Mouse (Mus musculus): ENCODE measurements at regions not wholly inside any gene's neighbourhood (a gene's known extent, or its start where the extent isn't known, plus 50 kb on each side); places are given as distances from the start of the nearest gene placed in this dataset.

DNA sequence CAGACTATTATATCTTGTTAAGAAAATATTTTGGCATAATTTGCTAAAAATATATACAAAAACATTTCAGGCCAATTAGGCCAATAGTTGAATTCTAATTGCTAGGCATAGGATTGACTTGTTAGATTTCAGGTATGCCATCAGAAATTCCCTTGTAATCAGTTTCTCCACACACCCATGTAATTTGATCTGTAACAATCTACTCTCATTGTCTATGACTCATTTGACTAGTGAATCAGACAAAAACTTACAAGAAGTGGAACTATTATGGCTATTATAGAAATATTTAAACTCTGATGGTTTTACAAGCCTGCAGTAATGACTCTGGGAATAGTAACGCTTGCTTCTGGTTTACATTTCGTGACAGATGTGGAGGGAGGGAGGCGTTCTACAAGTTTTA lies 338.9 kb upstream of the Ptbp2 start:
- ATAC-seq (ENCODE audit: low FRiP score, low TSS enrichment) = no peak
- no peaks in the 10 kb centered on the region for H3K4me1 ChIP-seq (ENCODE audit: insufficient read depth, low read length)

DNA sequence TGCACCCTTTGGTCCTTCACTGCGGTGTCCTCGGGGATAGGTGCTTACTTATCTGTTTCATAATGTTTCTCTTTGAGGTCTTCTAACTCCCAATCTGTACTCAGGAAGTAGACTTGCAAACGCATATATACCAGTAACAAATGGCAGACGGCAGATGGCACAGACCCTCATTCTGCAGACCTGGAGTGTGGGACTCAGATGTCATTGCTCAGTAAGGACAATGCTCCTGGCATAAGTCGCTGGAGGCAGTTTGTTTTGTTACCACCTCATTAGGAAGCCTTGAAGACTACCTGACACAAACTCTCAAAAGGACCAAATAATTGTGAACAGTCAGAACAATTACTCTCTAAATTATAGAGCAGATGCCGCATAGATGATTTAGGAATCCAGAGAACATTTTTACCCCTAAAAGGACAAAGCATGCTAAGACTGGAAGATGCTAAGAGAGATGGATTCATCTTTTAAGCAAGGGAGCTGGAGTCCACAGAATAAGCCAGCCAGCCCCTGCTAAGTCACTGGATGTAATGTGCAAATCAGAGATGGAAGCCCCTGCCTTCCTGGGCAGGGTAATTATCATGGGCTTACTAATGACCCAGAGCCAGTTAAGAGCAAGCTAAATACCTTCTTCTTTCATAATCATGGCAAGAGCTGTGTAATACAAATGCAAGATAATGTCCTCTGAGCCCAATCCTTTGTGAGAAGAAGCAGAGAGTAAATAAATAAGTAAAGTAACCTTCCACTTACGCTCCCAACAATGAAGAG lies 299.1 kb upstream of the Ptbp2 start:
- H3K36me3 ChIP-seq (ENCODE audit: insufficient read depth, low read length) = no peaks in the 10 kb centered on the region
- no peaks in the 10 kb centered on the region for H3K9me3 ChIP-seq (ENCODE audit: low read length)
- H3K27me3 ChIP-seq (ENCODE audit: insufficient read depth, low read length) = no peaks in the 10 kb centered on the region
- no peak overlapping the region for H3K27ac ChIP-seq (ENCODE audit: low read length)
- no peak overlapping the region for H3K4me2 ChIP-seq (replicated peaks; ENCODE audit: low read depth, low read length)
- H3K4me3 ChIP-seq (ENCODE audit: low read length) = no peak overlapping the region
- ATAC-seq (ENCODE audit: low FRiP score, low TSS enrichment) = no peak
- H3K9ac ChIP-seq (replicated peaks; ENCODE audit: low read length) = no peak overlapping the region
- H3K4me1 ChIP-seq (ENCODE audit: insufficient read depth, low read length) = no peaks in the 10 kb centered on the region
- WGBS = 46% methylated on average over 7 of the region's 7 CpGs

More for the DNA sequence above, 338.9 kb upstream of the Ptbp2 start:
- Histone ChIP-seq H3K4me2 (replicated peaks; ENCODE audit: low read depth, low read length) (no peak overlapping the region), H3K27me3 (ENCODE audit: insufficient read depth, low read length) (no peaks in the 10 kb centered on the region), H3K9me3 (ENCODE audit: low read length) (no peaks in the 10 kb centered on the region), H3K4me3 (ENCODE audit: low read length) (no peak overlapping the region), H3K36me3 (ENCODE audit: insufficient read depth, low read length) (no peaks in the 10 kb centered on the region), H3K27ac (ENCODE audit: low read length) (no peak overlapping the region), H3K9ac (replicated peaks; ENCODE audit: low read length) (no peak overlapping the region)
- 83% methylated on average over 3 of the region's 3 CpGs for WGBS

DNA sequence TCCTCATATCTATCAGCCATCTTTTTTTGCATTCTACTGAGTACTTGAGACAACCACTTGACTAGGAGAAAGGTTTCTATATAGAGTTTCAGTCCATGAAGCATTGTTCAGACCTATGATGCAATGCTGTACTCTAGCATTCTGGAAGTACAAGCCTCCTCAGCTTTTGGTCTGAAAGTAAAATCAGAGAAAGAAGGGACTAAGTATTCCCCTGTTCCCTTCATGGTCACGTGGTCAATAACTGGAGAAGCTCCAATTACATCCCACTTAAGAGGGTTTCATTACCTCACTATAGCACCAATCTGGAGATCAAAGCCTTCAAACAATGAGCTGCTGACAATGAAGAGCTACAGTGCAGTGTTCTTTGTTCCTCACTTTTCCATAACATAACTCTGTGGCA lies 289.3 kb upstream of the Ptbp2 start:
- H3K27ac ChIP-seq (ENCODE audit: low read length) = no peak overlapping the region
- no peak overlapping the region for H3K4me3 ChIP-seq (ENCODE audit: low read length)
- no peaks in the 10 kb centered on the region for H3K9me3 ChIP-seq (ENCODE audit: low read length)
- no peak overlapping the region for H3K9ac ChIP-seq (replicated peaks; ENCODE audit: low read length)
- H3K36me3 ChIP-seq (ENCODE audit: insufficient read depth, low read length) = no peaks in the 10 kb centered on the region
- H3K4me2 ChIP-seq (replicated peaks; ENCODE audit: low read depth, low read length) = no peak overlapping the region
- no peaks in the 10 kb centered on the region for H3K4me1 ChIP-seq (ENCODE audit: insufficient read depth, low read length)
- H3K27me3 ChIP-seq (ENCODE audit: insufficient read depth, low read length) = no peaks in the 10 kb centered on the region
- ATAC-seq (ENCODE audit: low FRiP score, low TSS enrichment) = no peak
- WGBS = 13% methylated on average over 1 of the region's 1 CpGs

DNA sequence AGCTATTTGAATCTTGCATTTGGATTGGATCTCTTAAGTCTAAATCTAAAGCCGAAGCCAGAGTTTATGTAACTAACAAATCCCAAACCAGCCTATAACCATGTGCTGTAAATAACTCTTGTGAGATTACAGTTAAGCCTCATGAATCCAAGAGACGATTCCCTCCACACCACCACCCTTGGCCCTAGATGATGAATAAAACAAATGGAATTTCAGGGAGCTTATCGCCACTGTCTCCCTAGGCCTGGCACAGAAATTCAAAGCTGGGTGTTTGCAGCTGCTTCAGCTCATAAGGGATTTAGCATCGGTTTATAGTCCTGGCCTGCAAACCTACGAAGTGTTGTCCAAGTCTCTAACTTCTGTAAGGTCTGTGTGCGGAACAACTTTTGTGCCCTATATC lies 281.4 kb upstream of the Ptbp2 start:
- WGBS = 86% methylated on average over 6 of the region's 6 CpGs

DNA sequence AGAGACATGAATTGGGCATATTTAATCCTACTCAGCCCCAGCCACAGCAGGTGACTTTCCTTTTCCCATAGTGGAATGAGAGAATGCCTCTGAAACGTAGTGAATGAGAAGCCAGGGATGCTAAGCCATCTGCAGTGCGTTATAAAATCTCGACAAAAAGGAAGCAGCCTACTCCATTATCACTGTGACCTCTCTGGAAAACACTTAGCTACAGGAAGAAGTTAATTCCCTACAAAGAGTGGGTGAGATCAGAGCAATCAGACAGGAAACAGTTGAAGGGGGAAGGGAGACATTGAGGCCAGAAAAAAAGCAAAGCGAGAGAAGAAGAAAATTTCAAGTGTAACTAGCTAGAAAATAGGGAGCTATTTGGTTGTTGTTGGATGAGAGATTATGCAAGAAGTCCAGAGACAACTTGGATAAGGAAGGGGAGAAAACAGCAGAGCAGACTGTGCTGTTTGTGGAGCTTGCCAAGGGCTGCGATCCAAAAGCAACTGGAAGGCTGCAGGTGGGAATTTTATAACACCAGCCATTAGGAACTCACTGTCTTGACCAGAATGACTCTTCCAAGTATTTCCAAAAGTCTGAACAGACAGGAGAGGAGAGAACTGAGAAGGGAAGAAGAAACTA lies 280.7 kb upstream of the Ptbp2 start:
- Histone ChIP-seq H3K4me2 (replicated peaks; ENCODE audit: low read depth, low read length) (no peak overlapping the region), H3K36me3 (ENCODE audit: insufficient read depth, low read length) (no peaks in the 10 kb centered on the region), H3K27me3 (ENCODE audit: insufficient read depth, low read length) (no peaks in the 10 kb centered on the region), H3K9ac (replicated peaks; ENCODE audit: low read length) (no peak overlapping the region), H3K4me3 (ENCODE audit: low read length) (no peak overlapping the region), H3K27ac (ENCODE audit: low read length) (no peak overlapping the region), H3K9me3 (ENCODE audit: low read length) (no peaks in the 10 kb centered on the region), H3K4me1 (ENCODE audit: insufficient read depth, low read length) (peaks cover 4% of the 10 kb centered on the region; the same call in 1 of the 2 replicates)
- no peak for ATAC-seq (ENCODE audit: low FRiP score, low TSS enrichment)
- WGBS = 30% methylated on average over 5 of the region's 5 CpGs

More for the DNA sequence above, 281.4 kb upstream of the Ptbp2 start:
- Histone ChIP-seq H3K27me3 (ENCODE audit: insufficient read depth, low read length) (no peaks in the 10 kb centered on the region), H3K9me3 (ENCODE audit: low read length) (no peaks in the 10 kb centered on the region), H3K9ac (replicated peaks; ENCODE audit: low read length) (no peak overlapping the region), H3K4me1 (ENCODE audit: insufficient read depth, low read length) (peaks cover 4% of the 10 kb centered on the region; the same call in 1 of the 2 replicates), H3K4me2 (replicated peaks; ENCODE audit: low read depth, low read length) (no peak overlapping the region), H3K4me3 (ENCODE audit: low read length) (no peak overlapping the region), H3K27ac (ENCODE audit: low read length) (no peak overlapping the region), H3K36me3 (ENCODE audit: insufficient read depth, low read length) (no peaks in the 10 kb centered on the region)
- no peak for ATAC-seq (ENCODE audit: low FRiP score, low TSS enrichment)

DNA sequence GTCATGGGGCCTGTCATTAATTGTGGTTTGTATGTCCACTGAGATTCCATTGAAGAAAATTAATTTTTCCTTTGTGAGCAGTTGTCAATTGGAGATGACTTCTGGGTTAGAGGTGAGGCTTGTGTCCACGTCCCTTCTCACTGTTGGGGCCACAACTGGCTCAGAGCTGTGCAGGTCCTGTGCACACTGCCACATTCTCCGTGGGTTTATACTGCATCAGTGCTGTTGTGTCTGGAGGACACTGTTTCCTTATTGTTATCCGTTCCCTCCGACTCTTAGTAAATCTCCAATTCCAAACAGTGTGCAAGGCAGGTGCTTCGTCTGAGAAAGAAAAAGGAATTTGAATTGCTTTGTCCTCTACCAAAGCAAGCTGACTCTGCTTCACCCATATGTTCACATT lies 278.0 kb upstream of the Ptbp2 start:
- 84% methylated on average over 5 of the region's 5 CpGs for WGBS
- Histone ChIP-seq H3K36me3 (ENCODE audit: insufficient read depth, low read length) (no peaks in the 10 kb centered on the region), H3K27ac (ENCODE audit: low read length) (no peak overlapping the region), H3K4me1 (ENCODE audit: insufficient read depth, low read length) (peaks cover 4% of the 10 kb centered on the region; the same call in 1 of the 2 replicates), H3K4me3 (ENCODE audit: low read length) (no peak overlapping the region), H3K4me2 (replicated peaks; ENCODE audit: low read depth, low read length) (no peak overlapping the region), H3K9ac (replicated peaks; ENCODE audit: low read length) (no peak overlapping the region), H3K9me3 (ENCODE audit: low read length) (no peaks in the 10 kb centered on the region), H3K27me3 (ENCODE audit: insufficient read depth, low read length) (no peaks in the 10 kb centered on the region)
- no peak for ATAC-seq (ENCODE audit: low FRiP score, low TSS enrichment)

DNA sequence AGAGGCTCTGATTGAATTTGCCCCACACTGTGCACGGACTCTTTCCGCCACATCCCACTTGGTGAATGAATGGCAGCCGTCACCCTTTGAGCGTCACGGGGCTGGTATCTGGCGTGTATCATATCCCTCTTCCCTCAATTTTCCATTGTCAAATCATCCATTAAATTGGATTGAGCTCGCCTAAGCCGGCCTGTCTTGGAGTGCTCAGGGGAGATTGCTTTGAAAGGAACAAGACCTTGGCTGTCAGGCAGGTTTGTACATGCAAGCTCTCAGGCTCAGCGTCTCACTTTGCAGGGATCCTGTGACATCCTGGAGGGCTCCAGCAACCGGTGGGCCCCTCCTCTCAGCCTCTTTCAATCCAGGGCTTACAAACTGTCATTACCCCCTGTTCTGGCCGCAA lies 275.7 kb upstream of the Ptbp2 start:
- H3K27ac ChIP-seq (ENCODE audit: low read length) = no peak overlapping the region
- ATAC-seq (ENCODE audit: low FRiP score, low TSS enrichment) = no peak
- peaks cover 1% of the 10 kb centered on the region; the same call in 1 of the 2 replicates for H3K4me1 ChIP-seq (ENCODE audit: insufficient read depth, low read length)
- WGBS = 45% methylated on average over 11 of the region's 11 CpGs
- H3K9ac ChIP-seq (replicated peaks; ENCODE audit: low read length) = no peak overlapping the region
- no peaks in the 10 kb centered on the region for H3K9me3 ChIP-seq (ENCODE audit: low read length)
- H3K36me3 ChIP-seq (ENCODE audit: insufficient read depth, low read length) = no peaks in the 10 kb centered on the region
- H3K4me2 ChIP-seq (replicated peaks; ENCODE audit: low read depth, low read length) = peak overlapping the region; percentile 26; the same call in 1 of the 2 replicates
- H3K4me3 ChIP-seq (ENCODE audit: low read length) = no peak overlapping the region
- no peaks in the 10 kb centered on the region for H3K27me3 ChIP-seq (ENCODE audit: insufficient read depth, low read length)

DNA sequence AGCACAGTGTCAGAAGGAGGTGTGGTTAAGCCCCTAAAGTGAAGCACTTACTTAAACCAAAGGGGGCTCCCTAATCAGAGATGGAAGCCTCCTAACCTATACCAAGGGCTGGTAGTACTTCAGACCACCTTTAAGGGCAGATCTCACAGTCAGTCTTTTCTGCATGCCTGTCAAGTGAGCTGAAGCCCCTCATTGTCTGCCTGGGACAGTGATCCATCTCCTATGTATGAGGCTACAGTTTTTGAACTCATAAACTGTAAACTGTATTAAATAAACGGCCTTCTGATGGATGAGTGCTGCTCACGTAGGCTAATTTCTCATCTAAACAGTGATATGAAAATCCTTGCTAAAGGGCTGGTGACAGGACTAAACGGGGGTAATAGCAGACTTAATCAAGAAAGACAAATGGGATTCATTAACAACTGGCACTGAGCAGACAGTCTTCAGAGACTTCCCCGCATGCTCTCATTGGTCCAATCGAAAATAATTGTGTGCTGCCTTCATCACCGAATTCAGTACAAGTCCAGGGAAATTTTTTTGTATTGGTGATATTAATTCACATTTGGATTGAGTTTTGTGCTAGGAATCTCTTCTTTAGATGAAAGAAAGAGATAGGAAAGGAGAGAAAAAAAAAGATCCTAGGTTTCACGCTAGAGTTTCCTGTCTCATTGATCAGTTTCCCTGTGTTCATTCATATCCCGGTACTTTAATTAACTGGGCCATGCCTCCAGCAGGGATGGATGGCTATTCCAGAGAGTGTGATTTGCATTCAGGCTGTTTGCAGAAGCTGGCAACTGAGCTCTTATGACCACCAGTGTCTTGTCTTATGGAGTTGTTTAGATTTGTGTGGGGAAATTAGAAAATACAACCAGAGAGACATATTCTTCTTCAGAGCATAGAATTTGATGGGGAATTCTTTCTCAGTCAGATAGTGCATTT lies 271.2 kb upstream of the Ptbp2 start:
- no peak for ATAC-seq (ENCODE audit: low FRiP score, low TSS enrichment)
- Histone ChIP-seq H3K9me3 (ENCODE audit: low read length) (no peaks in the 10 kb centered on the region), H3K4me2 (replicated peaks; ENCODE audit: low read depth, low read length) (no peak overlapping the region), H3K4me3 (ENCODE audit: low read length) (no peak overlapping the region), H3K27me3 (ENCODE audit: insufficient read depth, low read length) (no peaks in the 10 kb centered on the region), H3K9ac (replicated peaks; ENCODE audit: low read length) (no peak overlapping the region), H3K4me1 (ENCODE audit: insufficient read depth, low read length) (no peaks in the 10 kb centered on the region), H3K27ac (ENCODE audit: low read length) (no peak overlapping the region), H3K36me3 (ENCODE audit: insufficient read depth, low read length) (no peaks in the 10 kb centered on the region)
- WGBS = 73% methylated on average over 8 of the region's 8 CpGs

DNA sequence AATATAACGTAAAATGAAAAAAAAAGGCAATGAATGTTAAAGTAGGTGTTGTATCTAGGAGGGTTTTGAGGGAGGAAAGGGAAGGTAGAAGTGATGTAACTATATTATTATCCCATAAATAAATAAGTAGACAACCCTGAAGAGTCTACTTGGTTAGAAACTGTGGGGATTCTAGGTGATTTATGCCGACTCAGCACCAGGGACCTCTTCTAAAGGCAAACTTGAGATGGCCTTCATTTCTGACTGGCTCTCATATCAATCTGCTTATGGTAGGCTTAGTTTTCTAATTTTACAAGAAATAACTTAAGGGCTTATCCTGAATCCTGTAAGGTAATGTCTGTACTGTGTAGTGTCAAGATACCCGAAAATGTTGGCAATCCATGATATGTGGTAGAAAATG lies 263.0 kb upstream of the Ptbp2 start:
- Histone ChIP-seq H3K4me2 (replicated peaks; ENCODE audit: low read depth, low read length) (no peak overlapping the region), H3K27me3 (ENCODE audit: insufficient read depth, low read length) (no peaks in the 10 kb centered on the region), H3K4me1 (ENCODE audit: insufficient read depth, low read length) (no peaks in the 10 kb centered on the region), H3K9me3 (ENCODE audit: low read length) (no peaks in the 10 kb centered on the region), H3K9ac (replicated peaks; ENCODE audit: low read length) (no peak overlapping the region), H3K4me3 (ENCODE audit: low read length) (no peak overlapping the region), H3K36me3 (ENCODE audit: insufficient read depth, low read length) (no peaks in the 10 kb centered on the region), H3K27ac (ENCODE audit: low read length) (no peak overlapping the region)
- ATAC-seq (ENCODE audit: low FRiP score, low TSS enrichment) = no peak
- 94% methylated on average over 3 of the region's 3 CpGs for WGBS
